In the genomic region with DNA sequence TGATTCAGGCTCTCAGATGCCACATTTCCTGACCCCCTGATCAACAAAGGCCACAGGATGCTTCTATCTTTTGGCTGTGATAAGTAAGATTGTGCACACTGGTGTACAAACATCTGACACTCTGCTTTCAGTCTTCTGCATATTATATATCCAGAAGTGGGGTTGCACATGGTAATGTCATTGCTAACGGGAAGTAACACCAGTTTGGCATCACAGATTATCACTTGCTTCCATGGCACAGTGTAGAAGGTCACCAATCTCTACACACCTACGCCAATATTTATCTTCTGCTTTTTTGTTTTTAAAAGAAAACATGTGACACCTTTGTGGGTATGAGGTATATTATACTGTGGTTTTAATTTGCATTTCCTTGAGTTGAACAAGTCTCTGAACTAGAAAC, we compare ENCODE assay signal across 29 mouse cellular contexts. TPM values are rescaled to one million over a fixed set of nuclear protein-coding genes. Genes with fewer than 3 reads are reported as not detected.
A peak's percentile ranks its signal among the peaks of the same experiment; 100 is the strongest.
DNase-seq lines count a peak whose midpoint lies in the region; ATAC-seq lines count a peak whose summit lies in the region.
"Had no signal": no experiment of that assay in that cellular context is flagged by ENCODE, and none has a peak within 500 bp of the region (broad histone marks: within the 10 kb centered on the region; RNA-seq: fewer than 3 reads in every experiment).

No protein-coding gene starts in this region.

- H3K36me3 ChIP-seq in kidney, embryonic 15.5 days = 0 out of 2 replicates have a peak, but pooled peaks cover 2% of the 10 kb centered on the region
- H3K36me3 ChIP-seq in neural tube, embryonic 14.5 days (ENCODE audit: control insufficient read depth, insufficient read depth, low read length) = no peaks in the 10 kb centered on the region
- no peaks in the 10 kb centered on the region for H3K36me3 ChIP-seq in neural tube, embryonic 15.5 days
- no peaks in the 10 kb centered on the region for H3K36me3 ChIP-seq in macrophage (ENCODE audit: inconsistent target)
- H3K36me3 ChIP-seq: embryonic facial prominence, embryonic 12.5 days; forebrain, embryonic 12.5 days; intestine, embryonic 15.5 days had no signal

- no peak for DNase-seq in kidney, postnatal 25 days
- DNase-seq in adrenal gland, postnatal 14 days = no peak
- no peak for DNase-seq in thymus, postnatal 25 days
- DNase-seq: adrenal gland, adult 8-10 months; cerebellum, adult 2 months; cerebellum, postnatal 25 days; gastrocnemius, postnatal 36 days; heart, postnatal 36 days; kidney, adult 9 months; liver, embryonic 13.5 days; lung, postnatal 4 days; thymus, adult 18-20 months; thymus, postnatal 4 days had no signal

- peaks cover 95% of the 10 kb centered on the region for H3K79me2 ChIP-seq in macrophage (ENCODE audit: inconsistent target)

- no peak for ATAC-seq in kidney, embryonic 15.5 days (replicated peaks; ENCODE audit: low FRiP score)
- no peak for ATAC-seq in neural tube, embryonic 14.5 days (ENCODE audit: low read depth)
- no peak for ATAC-seq in neural tube, embryonic 15.5 days (ENCODE audit: low FRiP score)
- ATAC-seq in megakaryocyte, adult 5-6 weeks (ENCODE audit: poor library complexity, severe bottlenecking) = no peak
- ATAC-seq: intestine, embryonic 15.5 days; midbrain, embryonic 16.5 days; Patski had no signal

- no peak overlapping the region for H3K4me3 ChIP-seq in kidney, embryonic 15.5 days (replicated peaks)
- no peak overlapping the region for H3K4me3 ChIP-seq in neural tube, embryonic 14.5 days (ENCODE audit: low read depth, low read length)
- H3K4me3 ChIP-seq in neural tube, embryonic 15.5 days (replicated peaks) = no peak overlapping the region
- H3K4me3 ChIP-seq in macrophage (ENCODE audit: inconsistent target) = no peak overlapping the region
- H3K4me3 ChIP-seq: embryonic facial prominence, embryonic 12.5 days; forebrain, embryonic 12.5 days; intestine, embryonic 15.5 days; limb, embryonic 13.5 days; liver, embryonic 13.5 days; lung, embryonic 15.5 days; midbrain, embryonic 10.5 days had no signal

- no peak overlapping the region for H3K9ac ChIP-seq in kidney, embryonic 15.5 days
- 0 out of 2 replicates have a peak overlapping the region, but pooled peaks have one; percentile 1 for H3K9ac ChIP-seq in neural tube, embryonic 14.5 days (replicated peaks; ENCODE audit: low read depth, low read length)
- H3K9ac ChIP-seq in neural tube, embryonic 15.5 days (replicated peaks) = no peak overlapping the region
- H3K9ac ChIP-seq: embryonic facial prominence, embryonic 12.5 days; forebrain, embryonic 12.5 days; hindbrain, embryonic 14.5 days; intestine, embryonic 15.5 days; limb, embryonic 13.5 days; liver, embryonic 13.5 days; lung, embryonic 15.5 days had no signal

- WGBS in kidney, embryonic 15.5 days = 83% methylated on average over 2 of the region's 2 CpGs
- 93% methylated on average over 2 of the region's 2 CpGs for WGBS in neural tube, embryonic 14.5 days
- WGBS in neural tube, embryonic 15.5 days = 93% methylated on average over 2 of the region's 2 CpGs
- WGBS in macrophage (ENCODE audit: missing documents) = 77% methylated on average over 2 of the region's 2 CpGs

- peak overlapping the region; percentile 91 for H3K27ac ChIP-seq in kidney, embryonic 15.5 days
- H3K27ac ChIP-seq in neural tube, embryonic 14.5 days (ENCODE audit: low read depth, low read length) = no peak overlapping the region
- H3K27ac ChIP-seq in neural tube, embryonic 15.5 days (replicated peaks) = no peak overlapping the region
- peak overlapping the region; percentile 82; the same call in 1 of the 2 replicates for H3K27ac ChIP-seq in macrophage
- H3K27ac ChIP-seq: embryonic facial prominence, embryonic 12.5 days; forebrain, embryonic 12.5 days; hindbrain, embryonic 14.5 days; limb, embryonic 13.5 days; liver, embryonic 13.5 days; midbrain, embryonic 10.5 days had no signal

- no peak overlapping the region for H3K4me2 ChIP-seq in kidney, embryonic 15.5 days
- H3K4me2 ChIP-seq in neural tube, embryonic 14.5 days (ENCODE audit: low read depth, low read length) = no peak overlapping the region
- H3K4me2 ChIP-seq in neural tube, embryonic 15.5 days = no peak overlapping the region
- H3K4me2 ChIP-seq: embryonic facial prominence, embryonic 12.5 days; forebrain, embryonic 12.5 days; hindbrain, embryonic 14.5 days; intestine, embryonic 15.5 days; limb, embryonic 13.5 days; lung, embryonic 15.5 days had no signal

- peaks cover 90% of the 10 kb centered on the region for H3K4me1 ChIP-seq in kidney, embryonic 15.5 days
- 0 out of 2 replicates have a peak, but pooled peaks cover 3% of the 10 kb centered on the region for H3K4me1 ChIP-seq in neural tube, embryonic 14.5 days (ENCODE audit: control insufficient read depth, insufficient read depth, low read length)
- peaks cover 28% of the 10 kb centered on the region for H3K4me1 ChIP-seq in neural tube, embryonic 15.5 days

- no peaks in the 10 kb centered on the region for H3K9me3 ChIP-seq in kidney, embryonic 15.5 days (replicated peaks)
- H3K9me3 ChIP-seq in neural tube, embryonic 14.5 days (ENCODE audit: control insufficient read depth, low read length) = no peaks in the 10 kb centered on the region
- no peaks in the 10 kb centered on the region for H3K9me3 ChIP-seq in neural tube, embryonic 15.5 days (replicated peaks)
- H3K9me3 ChIP-seq: embryonic facial prominence, embryonic 12.5 days; forebrain, embryonic 12.5 days; G1E; intestine, embryonic 15.5 days; limb, embryonic 13.5 days; liver, embryonic 13.5 days; lung, embryonic 15.5 days; midbrain, embryonic 10.5 days had no signal

- no peaks in the 10 kb centered on the region for H3K27me3 ChIP-seq in kidney, embryonic 15.5 days
- no peaks in the 10 kb centered on the region for H3K27me3 ChIP-seq in neural tube, embryonic 14.5 days (ENCODE audit: control insufficient read depth, insufficient read depth, low read length)
- H3K27me3 ChIP-seq in neural tube, embryonic 15.5 days (replicated peaks) = no peaks in the 10 kb centered on the region
- H3K27me3 ChIP-seq: CH12.LX; embryonic facial prominence, embryonic 12.5 days; forebrain, embryonic 12.5 days; intestine, embryonic 15.5 days; limb, embryonic 13.5 days; liver, embryonic 13.5 days; lung, embryonic 15.5 days; Patski had no signal

RNA-seq across cellular contexts. Expression of a gene that starts 36.7 kb away (rescaled TPM):
- polyA plus RNA-seq in kidney, embryonic 15.5 days (2015; fragmentation: Nextera tagmentation; extraction: Ambion mirVana) = 109 and 112 TPM in 2 replicates
- polyA plus RNA-seq in neural tube, embryonic 14.5 days (2014; fragmentation: Nextera tagmentation; extraction: Ambion mirVana) = 45.2 and 66.3 TPM in 2 replicates
- polyA plus RNA-seq in neural tube, embryonic 15.5 days (2015; fragmentation: Nextera tagmentation; extraction: Ambion mirVana) = 45.5 and 53.0 TPM in 2 replicates
- total RNA-seq in macrophage (2018; cell fraction: chromatin; rRNA removed) = 10 to 100 TPM; 13.5 to 89.6 (median 60.6) TPM
- total RNA-seq in macrophage (2018; cell fraction: cytosol; rRNA removed) = 10 to 100 TPM; 26.7 to 98.5 (median 51.9) TPM
- total RNA-seq in macrophage (2018; cell fraction: nucleus; rRNA removed) = 100 to 1,000 TPM in 4 of 26 experiments, 10 to 100 TPM in 22; 29.7 to 119 (median 77.9) TPM
- 51.5 to 93.5 TPM (median 73.8 TPM) in 3 replicates for polyA plus RNA-seq in macrophage (2018)
- 43.8 and 47.6 TPM in 2 replicates for total RNA-seq in adrenal gland, postnatal 14 days (2021)
- 60.6 and 66.0 TPM in 2 replicates for total RNA-seq in megakaryocyte, adult 5-6 weeks (2015)
- 72.4 and 76.5 TPM in 2 replicates for total RNA-seq in megakaryocyte, adult 5-6 weeks (2017)

RNA-seq across cellular contexts. Expression of a gene that starts 36.9 kb away (rescaled TPM):
- 0.85 and 0.92 TPM in 2 replicates for polyA plus RNA-seq in kidney, embryonic 15.5 days (2015; fragmentation: Nextera tagmentation; extraction: Ambion mirVana)
- 1.7 and 1.9 TPM in 2 replicates for polyA plus RNA-seq in neural tube, embryonic 14.5 days (2014; fragmentation: Nextera tagmentation; extraction: Ambion mirVana)
- 0.69 and 6.5 TPM in 2 replicates for polyA plus RNA-seq in neural tube, embryonic 15.5 days (2015; fragmentation: Nextera tagmentation; extraction: Ambion mirVana)
- total RNA-seq in macrophage (2018; cell fraction: chromatin; rRNA removed) = 10 to 100 TPM in 3 of 26 experiments, 1 to 10 TPM in 22, not detected in 1; 1.6 to 15.1 (median 4.5) TPM
- total RNA-seq in macrophage (2018; cell fraction: cytosol; rRNA removed) = under 1 TPM in 25 of 26 experiments, not detected in 1; 0.15 to 0.71 (median 0.33) TPM
- 1 to 10 TPM in 21 of 26 experiments, under 1 TPM in 5; 0.36 to 6.4 (median 2.0) TPM for total RNA-seq in macrophage (2018; cell fraction: nucleus; rRNA removed)
- polyA plus RNA-seq in macrophage (2018) = 0.16 to 0.45 TPM (median 0.20 TPM) in 3 replicates
- total RNA-seq in adrenal gland, postnatal 14 days (2021) = 1.4 and 3.0 TPM in 2 replicates
- 0.30 and 0.31 TPM in 2 replicates for total RNA-seq in megakaryocyte, adult 5-6 weeks (2015)
- total RNA-seq in megakaryocyte, adult 5-6 weeks (2017) = 0.18 and 0.28 TPM in 2 replicates

Comparison
In these comparisons a context has a peak if more than half of its experiments do, and no peak if none do; other contexts are left out.
1. H3K27ac ChIP-seq: peak in kidney, embryonic 15.5 days (single experiment) and macrophage (single experiment); none in neural tube, embryonic 14.5 days (single experiment) and neural tube, embryonic 15.5 days (single experiment).